Mouse (Mus musculus) heart, adult 2 months (tissue): ENCODE results near the gene Acp2. TPM values are rescaled to one million over a fixed set of nuclear protein-coding genes. Genes with fewer than 3 reads are reported as not detected.
A peak's percentile ranks its signal among the peaks of the same experiment; 100 is the strongest.

Experiments used
- DNase-seq, 2 experiments: peaks; one replicate each; pipeline ENCODE4 v3.0.0; 2021
- H3K27ac ChIP-seq: fragments of 200-600 bp; 2 replicates; pipeline ENCODE4 v1.8.1; 2022
- H3K27me3 ChIP-seq: fragments of 200-500 bp; 2 replicates; pipeline ENCODE4 v1.6.1; 2012; ENCODE audit warnings: mild to moderate bottlenecking, low read length, inconsistent platforms, mixed read lengths; ENCODE audit not compliant: control insufficient read depth, insufficient read depth
- H3K36me3 ChIP-seq: fragments of 200-500 bp; 2 replicates; pipeline ENCODE4 v1.6.1; 2012; ENCODE audit warnings: low read length, inconsistent platforms; ENCODE audit not compliant: control insufficient read depth, insufficient read depth
- H3K4me1 ChIP-seq: fragments of 200-500 bp; 2 replicates; pipeline ENCODE4 v1.6.1; 2011; ENCODE audit warnings: low read length; ENCODE audit not compliant: control insufficient read depth, insufficient read depth
- H3K4me3 ChIP-seq: fragments of 200-600 bp; 2 replicates; pipeline ENCODE4 v1.8.1; 2022
- H3K79me2 ChIP-seq: fragments of 200-500 bp; replicated peaks from 2 replicates; pipeline ENCODE4 v1.6.1; 2012; ENCODE audit warnings: mild to moderate bottlenecking, inconsistent platforms, low read length, moderate library complexity, mixed read lengths; ENCODE audit not compliant: control insufficient read depth, insufficient read depth
- H3K9ac ChIP-seq: fragments of 200-500 bp; 2 replicates; pipeline ENCODE4 v1.6.1; 2012; ENCODE audit warnings: low read depth, mild to moderate bottlenecking, control low read depth, inconsistent platforms, low read length, mixed read lengths
- CTCF ChIP-seq: fragments of 200-600 bp; IDR thresholded peaks from 2 replicates; pipeline ENCODE4 v1.8.1; 2022; ENCODE audit warnings: antibody characterized with exemption, mild to moderate bottlenecking, moderate library complexity
- EP300 ChIP-seq: fragments of 200-500 bp; IDR thresholded peaks from 2 replicates; pipeline ENCODE4 v1.6.1; 2011; ENCODE audit warnings: low read depth, low read length, control low read depth; ENCODE audit not compliant: insufficient read depth
- POLR2A ChIP-seq: fragments of 200-500 bp; IDR thresholded peaks from 2 replicates; pipeline ENCODE4 v1.6.1; 2011; ENCODE audit warnings: mild to moderate bottlenecking, low read depth, low read length, control low read depth; ENCODE audit not compliant: insufficient read depth
- WGBS: fragments of 180-500 bp; shearing (Covaris S2); methylation state at CpG from one replicate; pipeline ENCODE4 v1.1.7; 2018; 5-methylcytosine and 5-hydroxymethylcytosine counted together
- intact Hi-C: fragments of 180-260 bp; cut with DNase I; formaldehyde crosslinking; loops from one replicate; pipeline ENCODE4 v1.15.1; 2025
- polyA plus RNA-seq: library from polyadenylated mRNA; depleted of rRNA; stranded (reverse); fragments of >200 nt; gene quantifications from 2 replicates; pipeline ENCODE4 v1.2.3, GENCODE M21; 2012
- total RNA-seq, 2 experiments: library from RNA; stranded (reverse); gene quantifications; 2 replicates each; pipeline ENCODE4 v1.2.3; 2021

The Acp2 gene
- total and polyA plus RNA-seq, 3 experiments: 15.0 to 19.9 (median 17.3) TPM

DNA sequence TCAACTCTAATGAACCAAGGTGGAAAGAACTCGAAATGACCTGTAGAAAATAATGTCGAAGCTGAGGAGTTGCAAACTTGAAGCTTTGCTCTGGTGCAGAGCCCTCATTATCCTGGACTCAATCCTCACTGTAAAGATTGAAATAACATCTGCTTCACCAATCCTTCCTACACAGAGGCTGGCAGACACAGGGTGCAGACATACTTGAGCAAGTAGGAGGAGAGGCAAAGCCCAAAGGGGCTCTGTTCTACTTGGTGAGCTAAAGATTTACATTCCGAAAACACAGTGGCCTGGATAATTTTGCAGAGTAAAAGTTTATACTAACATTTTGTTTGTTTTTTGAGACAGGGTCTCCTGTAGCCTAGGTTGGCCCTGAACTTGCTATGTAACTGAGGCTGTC is 3.8 kb upstream of the Acp2 start:
- intact Hi-C loops: no loop called here
- H3K36me3 ChIP-seq: no peaks in the 10 kb centered on the region; the same call in 1 of the 2 replicates
- no peak for DNase-seq
- no peak overlapping the region for H3K4me3 ChIP-seq
- TF ChIP-seq POLR2A: no peak
- no peak for TF ChIP-seq EP300
- no peak for TF ChIP-seq CTCF
- H3K27me3 ChIP-seq: no peaks in the 10 kb centered on the region
- no peaks in the 10 kb centered on the region for H3K79me2 ChIP-seq
- H3K9ac ChIP-seq: no peak overlapping the region
- H3K27ac ChIP-seq: no peak overlapping the region
- peaks cover 15% of the 10 kb centered on the region for H3K4me1 ChIP-seq
- 85% methylated on average over 3 of the region's 3 CpGs for WGBS

DNA sequence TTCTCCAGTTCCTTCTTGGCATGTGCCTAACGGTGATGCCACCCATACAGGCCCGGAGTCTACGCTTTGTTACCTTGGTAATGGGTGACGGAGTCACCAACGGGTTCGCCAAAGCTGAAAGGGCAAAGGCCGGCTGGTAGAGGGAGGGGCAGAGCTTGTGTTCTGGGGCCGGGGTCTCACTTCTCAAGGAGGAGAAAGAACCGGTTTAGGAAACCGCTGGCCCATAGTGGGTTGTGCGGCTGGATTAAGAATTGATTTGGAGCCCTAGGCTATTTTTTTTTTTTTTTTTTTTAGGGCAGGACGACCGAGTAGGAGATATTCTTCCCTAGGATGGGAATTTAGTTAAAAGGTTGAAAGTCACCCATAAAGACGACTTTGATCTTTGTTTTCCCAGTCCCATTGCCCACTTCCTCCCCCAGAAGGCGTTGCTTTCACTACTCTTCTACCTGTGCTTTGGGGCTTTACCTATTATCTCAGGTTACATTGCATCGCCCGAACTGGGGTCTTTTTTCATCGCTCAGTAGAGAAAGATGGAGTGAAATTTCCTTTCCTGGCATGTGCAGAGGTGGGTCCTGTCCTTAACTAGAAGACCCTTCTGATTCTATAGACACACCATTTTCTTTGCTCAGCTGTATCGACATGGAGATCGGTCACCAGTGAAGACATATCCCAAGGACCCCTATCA is 429 bp downstream of the Acp2 start:
- no peaks in the 10 kb centered on the region; the same call in 1 of the 2 replicates for H3K36me3 ChIP-seq
- no peak for TF ChIP-seq POLR2A
- TF ChIP-seq CTCF: no peak
- no peak for TF ChIP-seq EP300
- peak overlapping the region; percentile 87 for H3K4me3 ChIP-seq
- intact Hi-C loops: loop anchor here (5.0 kb wide), 3 partner anchors 34 to 301 kb away; partner anchors contain the start of genes Ddb2, Kbtbd4, Ndufs3 and Slc39a13
- peaks cover 5% of the 10 kb centered on the region; the same call in 1 of the 2 replicates for H3K4me1 ChIP-seq
- H3K79me2 ChIP-seq: no peaks in the 10 kb centered on the region
- 14% methylated on average over 20 of the region's 20 CpGs for WGBS
- no peaks in the 10 kb centered on the region for H3K27me3 ChIP-seq
- no peak for DNase-seq
- H3K9ac ChIP-seq: peak overlapping the region; percentile 79
- H3K27ac ChIP-seq: peak overlapping the region; percentile 82

DNA sequence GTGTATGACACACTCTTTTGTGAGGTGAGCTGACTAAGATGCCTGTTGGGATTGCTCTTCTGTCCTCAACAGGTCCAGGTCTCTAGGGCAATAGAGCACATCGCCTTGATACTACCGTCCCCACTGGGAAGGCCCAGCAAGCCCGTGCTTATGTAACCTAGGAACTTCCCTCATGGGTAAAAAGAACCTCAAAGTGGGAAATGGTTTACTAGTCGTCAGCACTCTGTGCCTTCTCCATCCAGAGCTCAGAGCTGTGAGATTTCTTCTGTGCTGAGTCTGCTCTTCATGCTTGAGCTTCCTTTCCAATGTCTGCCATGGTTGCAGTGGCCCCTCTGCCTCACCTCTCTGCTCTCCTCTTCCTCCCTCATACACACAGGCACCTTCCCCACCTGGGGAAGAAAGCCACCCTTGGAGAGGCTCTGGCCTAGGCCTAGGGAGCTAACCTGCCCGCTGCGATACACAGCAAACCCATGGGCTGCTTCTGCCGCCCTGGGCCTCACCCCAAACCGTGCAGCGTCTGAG is 3.6 kb downstream of the Acp2 start:
- Histone ChIP-seq H3K27ac (no peak overlapping the region), H3K79me2 (no peaks in the 10 kb centered on the region), H3K9ac (no peak overlapping the region), H3K36me3 (peaks cover 2% of the 10 kb centered on the region), H3K27me3 (no peaks in the 10 kb centered on the region), H3K4me3 (no peak overlapping the region), H3K4me1 (peaks cover 5% of the 10 kb centered on the region; the same call in 1 of the 2 replicates)
- intact Hi-C loops: no loop called here
- TF ChIP-seq EP300 (no peak), POLR2A (no peak), CTCF (no peak)
- WGBS: 80% methylated on average over 9 of the region's 9 CpGs
- peak; percentile 41 to 45 for DNase-seq

DNA sequence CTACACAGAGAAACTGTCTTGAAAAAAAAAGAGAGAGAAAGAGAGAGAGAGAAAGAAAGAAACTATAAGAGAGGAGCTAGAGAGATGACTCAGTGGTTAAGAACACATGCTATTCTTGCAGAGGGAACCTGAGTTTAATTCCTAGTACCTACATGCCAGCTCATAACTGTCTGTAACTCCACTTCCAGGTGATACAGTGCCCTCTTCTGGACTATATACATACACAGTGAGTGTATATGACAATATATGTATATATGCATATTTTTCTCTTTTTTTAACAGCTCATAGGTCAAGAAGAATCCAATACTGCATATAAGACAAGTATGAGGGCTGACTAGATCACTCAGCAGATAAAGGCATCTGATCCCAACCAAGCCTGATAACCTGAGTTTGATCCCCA is 10.6 kb downstream of the Acp2 start:
- TF ChIP-seq CTCF (peak; percentile 38), POLR2A (no peak), EP300 (no peak)
- Histone ChIP-seq H3K36me3 (peaks cover 2% of the 10 kb centered on the region; the same call in 1 of the 2 replicates), H3K4me3 (no peak overlapping the region), H3K27ac (no peak overlapping the region), H3K9ac (no peak overlapping the region), H3K79me2 (no peaks in the 10 kb centered on the region), H3K27me3 (no peaks in the 10 kb centered on the region), H3K4me1 (no peaks in the 10 kb centered on the region)
- intact Hi-C loops: no loop called here
- DNase-seq: no peak

DNA sequence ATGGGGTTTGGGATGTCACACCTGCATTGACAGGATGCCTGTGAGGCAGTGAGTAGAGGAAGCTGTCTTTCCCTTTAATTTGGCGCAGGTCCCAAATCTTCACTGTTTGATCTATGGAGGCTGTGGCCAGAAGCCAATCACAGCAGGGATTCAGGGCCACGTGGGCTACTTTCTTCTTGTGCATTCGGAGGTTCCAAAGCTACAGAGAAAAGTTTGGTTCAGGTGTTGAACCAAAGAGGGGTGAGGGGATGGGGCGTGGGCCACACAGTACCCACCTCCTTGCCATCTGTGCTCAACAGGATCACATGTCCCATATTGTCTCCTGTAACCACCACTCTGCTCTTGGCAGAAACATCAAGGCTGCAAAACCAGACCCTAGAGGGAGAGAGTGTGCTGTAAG is 14.3 kb downstream of the Acp2 start:
- intact Hi-C loops: no loop called here

DNA sequence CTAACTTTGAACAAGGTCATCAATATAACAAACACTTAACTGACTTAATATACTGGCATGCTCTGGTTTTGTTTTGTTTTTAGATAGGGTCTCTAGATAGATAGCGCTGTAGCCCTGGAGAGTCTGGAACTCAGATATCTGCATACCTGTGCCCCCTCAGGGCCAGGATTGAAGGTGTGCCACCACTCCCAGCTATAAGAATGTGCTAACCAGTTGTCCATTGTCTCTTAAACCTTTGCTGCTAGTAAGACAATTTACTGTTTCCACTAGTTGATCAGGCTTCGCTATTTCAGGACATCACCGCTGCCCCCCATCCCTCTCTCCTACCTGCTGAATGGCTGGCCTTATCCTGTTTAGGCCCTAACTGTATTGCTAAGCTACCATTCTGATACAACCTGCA is 17.8 kb downstream of the Acp2 start:
- 94% methylated on average over 3 of the region's 3 CpGs for WGBS
- intact Hi-C loops: loop anchor here (5.0 kb wide), 1 partner anchor 103 kb away; the partner anchor contains the start of gene Mybpc3
- H3K9ac ChIP-seq: no peak overlapping the region
- no peak for DNase-seq
- no peak overlapping the region for H3K27ac ChIP-seq
- no peaks in the 10 kb centered on the region for H3K27me3 ChIP-seq
- no peaks in the 10 kb centered on the region for H3K4me1 ChIP-seq
- no peaks in the 10 kb centered on the region for H3K79me2 ChIP-seq
- TF ChIP-seq CTCF (no peak), EP300 (no peak), POLR2A (no peak)
- H3K36me3 ChIP-seq: no peaks in the 10 kb centered on the region
- no peak overlapping the region for H3K4me3 ChIP-seq

More for the DNA sequence above, 14.3 kb downstream of the Acp2 start:
- Histone ChIP-seq H3K4me1 (no peaks in the 10 kb centered on the region), H3K36me3 (no peaks in the 10 kb centered on the region), H3K27me3 (no peaks in the 10 kb centered on the region), H3K4me3 (no peak overlapping the region), H3K9ac (no peak overlapping the region), H3K79me2 (no peaks in the 10 kb centered on the region), H3K27ac (no peak overlapping the region)
- TF ChIP-seq EP300 (no peak), CTCF (no peak), POLR2A (no peak)
- DNase-seq: no peak
- 63% methylated on average over 4 of the region's 4 CpGs for WGBS
